Mouse (Mus musculus) gastrocnemius, postnatal 14 days (tissue): ENCODE results near the gene Bcl2l11. TPM values are rescaled to one million over a fixed set of nuclear protein-coding genes. Genes with fewer than 3 reads are reported as not detected.
A peak's percentile ranks its signal among the peaks of the same experiment; 100 is the strongest.

Experiments used
- DNase-seq: peaks from one replicate; pipeline ENCODE4 v3.0.0; 2021; ENCODE audit warnings: mixed read lengths
- intact Hi-C: fragments of 180-260 bp; cut with DNase I; formaldehyde crosslinking; loops from one replicate; pipeline ENCODE4 v1.15.1; 2025; ENCODE audit warnings: low total_unique reads
- total RNA-seq, 2 experiments: library from RNA; stranded (reverse); gene quantifications; 2 replicates each; pipeline ENCODE4 v1.2.3; 2021

Bcl2l11 gene
- total RNA-seq, 2 experiments from 2014 or later: 4.9 to 6.1 TPM

DNA sequence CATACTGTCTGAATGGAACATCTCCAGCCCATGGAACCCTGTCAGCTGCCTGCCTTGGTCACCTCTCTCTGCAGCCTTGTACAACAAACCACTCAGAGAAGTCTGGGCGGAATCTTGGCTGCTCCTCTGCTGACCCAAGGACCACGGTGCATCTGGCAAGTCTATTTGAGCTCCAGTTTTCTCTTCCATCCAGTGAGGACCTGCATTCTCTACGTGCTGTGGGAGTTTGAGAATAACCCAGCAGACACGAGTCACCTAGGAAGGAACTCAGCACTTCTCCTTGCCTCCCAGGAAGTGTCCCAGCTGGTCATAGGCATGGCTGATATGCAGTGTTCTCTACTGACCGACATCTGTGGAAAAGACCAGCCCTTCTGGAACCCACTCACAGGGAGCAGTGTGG is 8.6 kb downstream of the Bcl2l11 start:
- no peak for DNase-seq
- intact Hi-C loops: no loop called here

GRCm38 (mm10) chr2:128134948-128135347 is 9.1 kb downstream of the Bcl2l11 start:
- no peak for DNase-seq
- intact Hi-C loops: no loop called here

DNA sequence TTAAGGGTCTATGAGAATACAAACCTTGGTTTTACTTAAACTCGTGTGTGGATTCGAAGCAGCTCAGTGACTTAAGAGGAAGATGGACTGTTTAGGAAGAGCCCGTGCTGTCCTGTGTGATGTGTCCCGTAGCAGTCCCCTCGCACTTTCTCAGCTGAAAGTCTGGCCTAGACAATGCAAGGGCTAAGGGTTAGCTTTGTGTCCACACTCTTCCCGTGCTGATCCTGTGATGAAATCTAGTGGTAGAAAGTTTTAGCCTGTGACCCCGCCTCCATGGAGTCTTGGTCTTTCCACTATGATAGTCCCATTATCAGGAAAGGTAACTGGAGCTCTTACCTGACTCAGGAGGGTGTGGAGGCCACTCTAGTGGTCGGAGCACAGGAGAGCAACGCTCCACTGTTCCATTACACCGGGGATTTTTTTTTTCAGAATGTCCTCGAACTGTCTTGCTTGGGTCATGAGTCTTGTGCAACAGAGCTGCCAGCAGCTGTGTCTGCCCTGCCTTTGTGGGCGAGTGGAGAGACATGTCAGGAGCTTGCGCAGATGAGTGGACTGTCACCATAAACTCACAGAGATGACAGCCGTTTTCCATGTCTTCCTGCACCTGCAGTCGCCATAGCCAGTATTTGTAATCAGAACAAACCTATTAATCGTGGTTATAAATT is 11.1 kb downstream of the Bcl2l11 start:
- intact Hi-C loops: no loop called here
- DNase-seq: no peak

DNA sequence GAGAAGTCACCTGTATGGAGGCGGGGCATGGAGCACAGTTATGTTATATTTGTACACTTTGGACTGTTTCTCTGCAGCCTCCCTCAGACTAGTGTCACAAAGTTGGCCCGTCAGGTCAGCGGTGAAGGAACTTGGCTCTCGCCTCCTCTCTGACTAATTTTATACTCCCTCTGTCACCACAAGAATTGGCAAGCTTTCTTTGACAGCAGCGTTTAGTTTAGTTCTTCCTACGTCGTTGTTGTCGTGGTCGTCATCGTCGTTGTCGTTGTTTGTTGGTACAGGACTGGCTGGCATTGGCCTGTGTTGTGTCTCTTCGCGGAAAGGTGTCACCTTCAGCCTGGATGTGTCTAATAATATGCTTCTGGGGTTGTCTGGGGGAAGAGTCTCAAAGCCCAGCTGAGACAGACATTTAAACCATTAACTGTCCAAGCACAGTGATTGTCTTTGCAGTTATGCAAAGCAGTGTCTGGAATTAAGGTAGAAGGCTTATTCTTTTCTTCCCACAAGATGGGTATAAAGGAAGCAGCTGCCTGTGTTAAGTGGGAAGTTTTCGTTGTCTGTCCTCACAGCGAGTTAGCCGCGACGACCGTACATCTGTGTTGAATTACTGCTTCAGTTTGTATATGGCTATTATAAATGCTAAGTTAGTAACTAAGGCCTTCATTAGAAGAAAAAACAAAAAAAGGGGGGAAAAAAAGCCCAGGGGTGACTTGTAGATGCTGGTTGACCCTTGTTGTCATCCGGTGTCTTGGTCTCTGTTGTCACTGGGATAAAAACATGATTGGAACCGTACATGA is 11.8 kb downstream of the Bcl2l11 start:
- intact Hi-C loops: no loop called here
- DNase-seq: no peak

DNA sequence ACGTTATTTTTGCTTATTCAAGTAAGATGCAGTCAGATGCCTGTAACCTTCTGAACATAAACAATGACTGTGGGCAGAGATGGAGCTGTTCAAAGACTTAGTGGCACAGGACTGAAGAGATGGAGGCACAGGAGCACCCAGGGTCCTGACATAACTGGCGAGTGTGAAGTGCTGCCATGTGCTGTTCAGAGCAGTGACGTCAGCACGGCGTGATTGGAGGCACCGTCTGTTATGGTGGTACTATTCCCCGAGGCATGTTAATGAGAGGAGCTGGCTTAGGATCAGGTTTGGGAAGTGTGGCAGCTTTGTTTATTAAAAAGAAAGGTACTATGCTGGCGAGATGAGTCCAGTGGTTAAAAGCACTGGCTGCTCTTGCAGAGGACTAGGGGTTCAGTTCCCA is 13.1 kb downstream of the Bcl2l11 start:
- intact Hi-C loops: no loop called here
- no peak for DNase-seq

DNA sequence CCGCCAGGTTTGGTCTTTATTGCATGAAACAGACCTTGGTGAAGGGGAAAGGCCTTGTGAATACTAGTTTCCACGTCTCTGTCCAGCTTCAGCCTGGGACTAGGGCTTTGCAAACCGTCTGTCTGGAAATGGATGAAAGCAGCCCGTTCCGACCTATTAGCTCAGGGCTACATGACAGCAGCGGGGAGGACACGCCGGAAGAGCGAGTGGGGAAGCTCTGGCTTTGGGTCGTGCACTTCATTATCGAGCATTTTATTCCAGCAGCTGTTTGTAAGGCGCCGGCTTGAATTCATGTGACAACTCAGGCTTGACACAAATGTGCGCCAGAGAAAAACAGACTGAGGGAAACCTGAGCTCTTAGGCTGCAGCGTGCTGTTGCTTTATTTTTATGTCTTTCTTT is 13.9 kb downstream of the Bcl2l11 start:
- DNase-seq: peak; percentile 64
- intact Hi-C loops: no loop called here

DNA sequence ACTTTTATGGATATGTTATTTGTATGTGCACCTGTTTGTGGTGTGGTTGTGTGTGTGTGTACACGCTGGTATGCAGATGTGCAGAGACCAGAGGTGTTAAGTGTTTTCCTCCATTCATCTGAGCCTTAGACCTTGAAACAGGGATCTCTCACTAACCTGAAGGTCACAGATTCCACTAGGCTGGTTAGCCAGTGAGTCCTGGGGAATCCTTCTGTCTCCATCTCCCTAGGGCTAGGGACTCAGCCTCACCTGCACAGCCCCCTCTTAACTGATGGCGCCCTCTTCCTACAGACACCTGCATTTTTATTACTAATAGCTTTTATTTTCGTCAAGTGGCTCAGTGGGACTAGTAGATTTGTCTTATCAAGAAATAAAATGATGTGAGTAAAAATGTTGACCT is 14.3 kb downstream of the Bcl2l11 start:
- DNase-seq: no peak
- intact Hi-C loops: no loop called here

- DNase-seq: no peak
- intact Hi-C loops: no loop called here
Observed at GRCm38 (mm10) chr2:128143992-128144391, 18.2 kb downstream of the Bcl2l11 start.

DNA sequence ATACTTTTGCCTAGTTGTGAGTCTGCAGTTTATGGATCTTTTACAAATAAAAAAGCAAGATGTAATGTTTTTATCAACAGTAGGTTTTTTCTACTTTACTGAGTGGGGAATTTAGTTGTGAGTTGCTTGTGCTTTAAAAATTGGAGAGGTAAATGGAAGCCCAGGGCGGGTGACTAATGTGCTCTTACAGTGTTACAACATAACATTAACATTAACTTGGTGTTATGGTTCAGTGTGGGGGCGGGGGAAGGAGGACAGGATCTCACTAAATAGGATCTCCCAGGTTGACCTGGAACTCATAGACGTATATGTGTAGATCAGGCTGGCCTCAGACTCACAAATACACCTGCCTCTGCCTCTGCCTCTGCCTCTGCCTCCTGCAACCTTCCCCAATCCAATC is 19.6 kb downstream of the Bcl2l11 start:
- intact Hi-C loops: no loop called here
- DNase-seq: no peak

GRCm38 (mm10) chr2:128149596-128149995 is 23.8 kb downstream of the Bcl2l11 start:
- intact Hi-C loops: no loop called here
- DNase-seq: no peak

DNA sequence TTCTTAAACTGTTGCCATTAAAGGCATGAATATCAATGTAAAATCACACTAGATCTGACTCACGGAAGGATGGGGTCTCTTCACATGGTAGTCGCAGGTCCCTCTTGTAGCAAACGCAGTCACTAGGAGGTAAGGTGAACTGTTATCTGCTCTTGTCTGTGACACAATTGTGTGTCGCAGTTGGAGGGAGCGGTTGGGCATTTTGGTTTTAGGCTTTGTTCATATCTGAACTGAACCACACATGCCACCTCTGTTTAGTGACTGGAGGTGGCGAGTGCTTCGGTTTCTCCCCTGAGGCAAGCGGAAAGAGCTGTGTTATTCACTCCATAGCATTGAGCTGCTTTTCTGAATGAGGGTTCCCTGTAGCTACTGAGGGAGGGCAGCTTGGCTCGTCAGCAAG is 26.4 kb downstream of the Bcl2l11 start:
- intact Hi-C loops: no loop called here
- DNase-seq: no peak

DNA sequence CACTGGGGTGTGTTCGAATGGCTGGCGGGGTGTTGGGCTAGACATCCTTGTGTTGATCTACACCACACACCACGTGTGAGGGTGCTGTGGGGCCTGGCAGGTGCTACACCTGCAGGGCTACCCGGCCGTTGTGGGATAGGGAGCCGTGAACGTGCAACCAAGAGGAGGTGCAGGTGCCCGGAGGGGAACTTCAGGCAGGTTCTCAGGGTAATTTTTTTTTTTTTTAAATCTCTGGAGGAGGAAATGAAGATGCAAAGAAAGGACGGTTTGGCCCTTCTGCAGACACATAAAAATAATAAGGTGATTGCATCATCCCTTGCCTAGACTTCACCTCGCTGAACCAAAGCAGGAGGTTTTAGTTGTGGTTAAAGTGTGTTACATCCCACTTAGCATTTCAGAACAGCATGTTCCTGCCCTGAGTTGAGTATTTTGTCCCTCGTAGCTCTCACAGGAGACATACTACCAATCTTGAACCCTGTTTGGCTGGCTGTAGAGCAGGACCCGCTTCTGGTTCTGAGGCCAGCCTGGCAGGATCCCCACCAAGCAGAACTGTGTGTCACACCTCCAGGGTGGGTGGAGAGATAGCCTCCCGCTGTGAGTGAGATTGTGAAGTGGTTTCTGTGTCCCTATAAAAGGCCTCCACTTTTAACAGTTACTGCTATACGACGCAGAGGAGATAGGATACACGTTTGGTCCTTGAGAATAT is 27.2 kb downstream of the Bcl2l11 start:
- DNase-seq: no peak
- intact Hi-C loops: no loop called here

- DNase-seq: no peak
Observed at GRCm38 (mm10) chr2:128153551-128153910, 27.7 kb downstream of the Bcl2l11 start.

GRCm38 (mm10) chr2:128155412-128156066 is 29.7 kb downstream of the Bcl2l11 start:
- DNase-seq: no peak
- intact Hi-C loops: no loop called here

More at GRCm38 (mm10) chr2:128153551-128153910, 27.7 kb downstream of the Bcl2l11 start:
- intact Hi-C loops: no loop called here

DNA sequence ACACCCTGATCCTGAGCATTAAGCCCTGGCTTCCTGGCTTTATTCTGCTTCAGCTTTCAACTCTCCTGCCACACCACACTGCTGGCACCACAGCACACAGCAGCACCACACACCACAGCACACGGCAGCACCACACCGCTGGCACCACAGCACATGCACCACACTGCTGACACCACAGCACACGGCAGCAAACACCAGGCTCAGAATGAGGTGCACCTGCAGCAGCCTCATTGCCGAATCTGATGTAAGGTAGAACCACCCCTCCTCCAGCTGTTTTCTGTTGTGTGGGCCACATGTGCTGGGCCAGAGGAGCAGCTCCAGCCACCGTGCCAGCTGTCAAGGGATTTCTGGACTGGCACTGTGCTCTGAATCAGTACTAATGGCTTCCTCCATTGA is 30.2 kb downstream of the Bcl2l11 start:
- intact Hi-C loops: no loop called here
- no peak for DNase-seq

GRCm38 (mm10) chr2:128156557-128157412 is 30.9 kb downstream of the Bcl2l11 start:
- intact Hi-C loops: no loop called here
- no peak for DNase-seq

- DNase-seq: no peak
- intact Hi-C loops: no loop called here
Observed at GRCm38 (mm10) chr2:128158734-128159410, 33.0 kb downstream of the Bcl2l11 start.

DNA sequence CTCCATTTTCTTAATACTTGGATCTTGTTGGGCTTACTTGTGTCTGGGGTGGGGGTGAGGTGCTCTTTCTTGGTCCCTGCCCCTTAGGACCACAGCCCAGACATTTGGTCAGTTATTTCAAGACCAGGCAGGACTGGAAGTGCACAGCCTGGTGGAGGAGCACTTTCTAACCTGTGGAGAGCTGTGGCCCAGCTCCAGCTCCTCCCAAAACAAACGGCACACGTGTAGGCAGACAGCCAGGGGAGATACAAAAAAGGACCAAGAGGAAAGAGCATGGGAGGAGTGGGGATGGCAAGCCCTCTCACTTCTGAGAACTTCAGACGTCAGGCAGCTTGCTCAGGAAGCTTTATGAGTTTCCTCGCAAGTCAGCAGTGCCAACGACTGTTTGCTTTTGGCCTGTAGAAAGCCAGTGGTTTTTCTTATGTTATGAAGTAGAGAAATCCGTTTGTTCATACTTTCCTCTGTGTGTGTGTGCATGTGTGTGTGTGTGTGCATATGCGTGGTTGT is 33.8 kb downstream of the Bcl2l11 start:
- DNase-seq: no peak
- intact Hi-C loops: no loop called here

- no peak for DNase-seq
- intact Hi-C loops: no loop called here
Observed at GRCm38 (mm10) chr2:128163177-128163576, 37.3 kb downstream of the Bcl2l11 start.
